Mouse (Mus musculus): ENCODE data around the gene Galnt10. TPM values are rescaled to one million over a fixed set of nuclear protein-coding genes. Genes with fewer than 3 reads are reported as not detected.

Gene Galnt10
- polyA plus RNA-seq, 1 experiment from 2014 or later, result 27.5 TPM

GRCm38 (mm10) chr11:57829871-57830775 is 184.9 kb downstream of the Galnt10 start:
- Histone ChIP-seq H3K9ac (no peak overlapping the region), H3K9me3 (replicated peaks) (no peaks in the 10 kb centered on the region), H3K27me3 (peaks cover 89% of the 10 kb centered on the region), H3K4me3 (replicated peaks) (no peak overlapping the region), H3K4me2 (replicated peaks) (no peak overlapping the region), H3K36me3 (no peaks in the 10 kb centered on the region), H3K27ac (replicated peaks) (no peak overlapping the region), H3K4me1 (peaks cover 30% of the 10 kb centered on the region)
- no peak for ATAC-seq (ENCODE audit: insufficient number of reproducible peaks, low FRiP score, low TSS enrichment, low read depth)
- WGBS, result 42% methylated on average over 17 of the region's 17 CpGs

- Histone ChIP-seq H3K27ac (replicated peaks) (no peak overlapping the region), H3K4me2 (replicated peaks) (no peak overlapping the region), H3K9ac (no peak overlapping the region), H3K4me3 (replicated peaks) (0 out of 2 replicates have a peak overlapping the region, but pooled peaks have one; percentile 5), H3K4me1 (peaks cover 30% of the 10 kb centered on the region), H3K27me3 (peaks cover 97% of the 10 kb centered on the region), H3K9me3 (replicated peaks) (no peaks in the 10 kb centered on the region), H3K36me3 (no peaks in the 10 kb centered on the region)
- ATAC-seq (ENCODE audit: insufficient number of reproducible peaks, low FRiP score, low TSS enrichment, low read depth), result no peak
- 13% methylated on average over 31 of the region's 31 CpGs for WGBS
These were observed 186.1 kb downstream of the Galnt10 start for GRCm38 (mm10) chr11:57831281-57831781.

GRCm38 (mm10) chr11:57831861-57832260 is 186.6 kb downstream of the Galnt10 start:
- 0 out of 2 replicates have a peak overlapping the region, but pooled peaks have one; percentile 5 for H3K4me3 ChIP-seq (replicated peaks)
- H3K36me3 ChIP-seq, result no peaks in the 10 kb centered on the region
- WGBS, result 24% methylated on average over 16 of the region's 16 CpGs
- ATAC-seq (ENCODE audit: insufficient number of reproducible peaks, low FRiP score, low TSS enrichment, low read depth), result 0 out of 2 replicates have a peak, but pooled peaks have one; percentile 34
- peaks cover 33% of the 10 kb centered on the region for H3K4me1 ChIP-seq
- no peak overlapping the region for H3K9ac ChIP-seq
- peaks cover 97% of the 10 kb centered on the region for H3K27me3 ChIP-seq
- H3K4me2 ChIP-seq (replicated peaks), result no peak overlapping the region
- no peak overlapping the region for H3K27ac ChIP-seq (replicated peaks)
- H3K9me3 ChIP-seq (replicated peaks), result no peaks in the 10 kb centered on the region

- Histone ChIP-seq H3K9ac (no peak within 1 kb of the TSS), H3K4me2 (replicated peaks) (peak within 1 kb of the TSS; percentile 8; the same call in 1 of the 2 replicates), H3K4me3 (replicated peaks) (peak within 1 kb of the TSS; percentile 10), H3K36me3 (no peaks in the 10 kb centered on the region), H3K9me3 (replicated peaks) (no peaks in the 10 kb centered on the region), H3K4me1 (peaks cover 33% of the 10 kb centered on the region), H3K27me3 (peaks cover 96% of the 10 kb centered on the region), H3K27ac (replicated peaks) (no peak within 1 kb of the TSS)
- ATAC-seq (ENCODE audit: insufficient number of reproducible peaks, low FRiP score, low TSS enrichment, low read depth), result no peak
- WGBS, result 19% methylated on average over 23 of the region's 23 CpGs
These were observed 187.4 kb downstream of the Galnt10 start, which contains the start of gene Hand1 for GRCm38 (mm10) chr11:57832552-57833201. Hand1 (minus strand) TSS chr11:57832818.

GRCm38 (mm10) chr11:57833296-57833977 is 188.2 kb downstream of the Galnt10 start:
- WGBS, result 4% methylated on average over 30 of the region's 30 CpGs
- Histone ChIP-seq H3K4me3 (replicated peaks) (peak overlapping the region; percentile 10), H3K4me2 (replicated peaks) (peak overlapping the region; percentile 8; the same call in 1 of the 2 replicates), H3K27me3 (peaks cover 95% of the 10 kb centered on the region), H3K36me3 (no peaks in the 10 kb centered on the region), H3K9ac (no peak overlapping the region), H3K4me1 (peaks cover 27% of the 10 kb centered on the region), H3K27ac (replicated peaks) (no peak overlapping the region), H3K9me3 (replicated peaks) (no peaks in the 10 kb centered on the region)
- no peak for ATAC-seq (ENCODE audit: insufficient number of reproducible peaks, low FRiP score, low TSS enrichment, low read depth)

- 18% methylated on average over 6 of the region's 6 CpGs for WGBS
- Histone ChIP-seq H3K4me1 (peaks cover 23% of the 10 kb centered on the region), H3K36me3 (no peaks in the 10 kb centered on the region), H3K9ac (no peak overlapping the region), H3K9me3 (replicated peaks) (no peaks in the 10 kb centered on the region), H3K4me3 (replicated peaks) (no peak overlapping the region), H3K27me3 (peaks cover 92% of the 10 kb centered on the region), H3K4me2 (replicated peaks) (no peak overlapping the region), H3K27ac (replicated peaks) (no peak overlapping the region)
- no peak for ATAC-seq (ENCODE audit: insufficient number of reproducible peaks, low FRiP score, low TSS enrichment, low read depth)
These were observed 188.8 kb downstream of the Galnt10 start for GRCm38 (mm10) chr11:57834031-57834430.

- Histone ChIP-seq H3K4me3 (replicated peaks) (no peak overlapping the region), H3K27me3 (peaks cover 92% of the 10 kb centered on the region), H3K4me2 (replicated peaks) (no peak overlapping the region), H3K9ac (no peak overlapping the region), H3K4me1 (peaks cover 17% of the 10 kb centered on the region), H3K9me3 (replicated peaks) (no peaks in the 10 kb centered on the region), H3K27ac (replicated peaks) (no peak overlapping the region), H3K36me3 (no peaks in the 10 kb centered on the region)
- ATAC-seq (ENCODE audit: insufficient number of reproducible peaks, low FRiP score, low TSS enrichment, low read depth), result no peak
- 24% methylated on average over 2 of the region's 2 CpGs for WGBS
These were observed 190.1 kb downstream of the Galnt10 start for GRCm38 (mm10) chr11:57835331-57835730.

- WGBS, result 9% methylated on average over 3 of the region's 3 CpGs
- Histone ChIP-seq H3K36me3 (no peaks in the 10 kb centered on the region), H3K4me2 (replicated peaks) (no peak overlapping the region), H3K27ac (replicated peaks) (no peak overlapping the region), H3K27me3 (peaks cover 92% of the 10 kb centered on the region), H3K4me3 (replicated peaks) (no peak overlapping the region), H3K9me3 (replicated peaks) (no peaks in the 10 kb centered on the region), H3K9ac (no peak overlapping the region), H3K4me1 (peaks cover 17% of the 10 kb centered on the region)
- no peak for ATAC-seq (ENCODE audit: insufficient number of reproducible peaks, low FRiP score, low TSS enrichment, low read depth)
These were observed 190.7 kb downstream of the Galnt10 start for GRCm38 (mm10) chr11:57835931-57836330.

GRCm38 (mm10) chr11:57836401-57836800 is 191.2 kb downstream of the Galnt10 start:
- Histone ChIP-seq H3K9ac (no peak overlapping the region), H3K27me3 (peaks cover 92% of the 10 kb centered on the region), H3K9me3 (replicated peaks) (no peaks in the 10 kb centered on the region), H3K27ac (replicated peaks) (no peak overlapping the region), H3K36me3 (no peaks in the 10 kb centered on the region), H3K4me2 (replicated peaks) (no peak overlapping the region), H3K4me1 (peaks cover 17% of the 10 kb centered on the region), H3K4me3 (replicated peaks) (no peak overlapping the region)
- no peak for ATAC-seq (ENCODE audit: insufficient number of reproducible peaks, low FRiP score, low TSS enrichment, low read depth)
- WGBS, result 13% methylated on average over 9 of the region's 9 CpGs

Data from embryonic facial prominence, embryonic 15.5 days (tissue).